Mouse (Mus musculus) left cerebral cortex, adult 9 months (tissue): Measurements from ENCODE around the gene Gm6588.

Experiments used
- DNase-seq, 2 experiments: peaks; one replicate each; pipeline ENCODE4 v3.0.0; 2022; ENCODE audit warnings: low spot score in 2 of 2

Gm6588 gene

GRCm38 (mm10) chr5:112470144-112470543, 20.9 kb downstream of the Gm6588 start:
- peak in 1 of 2 experiments; percentile 65 for DNase-seq

- no peak for DNase-seq
Observed at GRCm38 (mm10) chr5:112473453-112473852, 24.2 kb downstream of the Gm6588 start.

GRCm38 (mm10) chr5:112481946-112482410, 32.8 kb downstream of the Gm6588 start:
- no peak for DNase-seq

GRCm38 (mm10) chr5:112482551-112482950, 33.3 kb downstream of the Gm6588 start:
- no peak for DNase-seq

- DNase-seq, result no peak
Observed at GRCm38 (mm10) chr5:112483030-112483429, 33.8 kb downstream of the Gm6588 start.

GRCm38 (mm10) chr5:112484924-112485715, 35.9 kb downstream of the Gm6588 start:
- no peak for DNase-seq

GRCm38 (mm10) chr5:112486415-112486814, 37.2 kb downstream of the Gm6588 start:
- no peak for DNase-seq

GRCm38 (mm10) chr5:112487504-112487903, 38.3 kb downstream of the Gm6588 start:
- no peak for DNase-seq

GRCm38 (mm10) chr5:112488101-112488776, 39.0 kb downstream of the Gm6588 start:
- no peak for DNase-seq

- DNase-seq, result no peak
Observed at GRCm38 (mm10) chr5:112491489-112491888, 42.3 kb downstream of the Gm6588 start.

GRCm38 (mm10) chr5:112493492-112493891, 44.3 kb downstream of the Gm6588 start:
- peak; percentile 32 to 59 for DNase-seq

GRCm38 (mm10) chr5:112496753-112497369, 47.6 kb downstream of the Gm6588 start:
- DNase-seq, result no peak

GRCm38 (mm10) chr5:112498921-112499917, 50.0 kb downstream of the Gm6588 start:
- no peak for DNase-seq

- DNase-seq, result no peak
Observed at GRCm38 (mm10) chr5:112499918-112500682, 50.9 kb downstream of the Gm6588 start.
